Mouse (Mus musculus) cortical plate, adult 2 months (tissue): ENCODE measurements around the gene Commd1. TPM values are rescaled to one million over a fixed set of nuclear protein-coding genes. Genes with fewer than 3 reads are reported as not detected.

Source experiments
- H3K27ac ChIP-seq: fragments of 200-500 bp; 2 replicates; pipeline ENCODE4 v1.5.1; 2012; ENCODE audit warnings: low read length, control low read depth, inconsistent platforms; ENCODE audit not compliant: insufficient read depth
- H3K4me1 ChIP-seq: fragments of 200-500 bp; 2 replicates; pipeline ENCODE4 v1.6.1; 2011; ENCODE audit warnings: low read length; ENCODE audit not compliant: control insufficient read depth, insufficient read depth
- H3K4me3 ChIP-seq: fragments of 200-500 bp; 2 replicates; pipeline ENCODE4 v1.5.1; 2011; ENCODE audit warnings: mild to moderate bottlenecking, low read length, control low read depth; ENCODE audit not compliant: insufficient read depth
- CTCF ChIP-seq: fragments of 200-500 bp; IDR thresholded peaks from 2 replicates; pipeline ENCODE4 v1.5.1; 2011; ENCODE audit warnings: mild to moderate bottlenecking, control low read depth, low read length; ENCODE audit not compliant: insufficient read depth; ENCODE audit errors: extremely low read depth
- POLR2A ChIP-seq: fragments of 200-500 bp; IDR thresholded peaks from 2 replicates; pipeline ENCODE4 v1.6.1; 2011; ENCODE audit warnings: mild to moderate bottlenecking, low read length, control low read depth; ENCODE audit not compliant: insufficient read depth; ENCODE audit errors: extremely low read depth
- polyA plus RNA-seq: library from polyadenylated mRNA; depleted of rRNA; stranded (reverse); fragments of >200 nt; gene quantifications from 2 replicates; pipeline ENCODE4 v1.2.3, GENCODE M21; 2012

Gene Commd1
- polyA plus RNA-seq, 1 experiment = 39.4 TPM

- H3K4me1 ChIP-seq = peaks cover 2% of the 10 kb centered on the region; the same call in 1 of the 2 replicates
- H3K4me3 ChIP-seq = no peak overlapping the region
- no peak overlapping the region for H3K27ac ChIP-seq
- TF ChIP-seq POLR2A = no peak
- TF ChIP-seq CTCF = no peak
Observed at GRCm38 (mm10) chr11:22994271-22994670, 12.1 kb upstream of the Commd1 start.

- TF ChIP-seq CTCF = no peak
- TF ChIP-seq POLR2A = no peak
- H3K4me3 ChIP-seq = peak overlapping the region; percentile 52
- H3K27ac ChIP-seq = no peak overlapping the region
- peaks cover 2% of the 10 kb centered on the region; the same call in 1 of the 2 replicates for H3K4me1 ChIP-seq
Observed at GRCm38 (mm10) chr11:22991218-22991835, 9.1 kb upstream of the Commd1 start.

GRCm38 (mm10) chr11:22990393-22991126 lies 8.4 kb upstream of the Commd1 start, which contains the start of gene Cct4:
TSS of gene Cct4 (plus strand) at chr11:22990519.
- H3K4me3 ChIP-seq = peak within 1 kb of the TSS; percentile 52
- H3K4me1 ChIP-seq = peaks cover 2% of the 10 kb centered on the region; the same call in 1 of the 2 replicates

GRCm38 (mm10) chr11:22989786-22990185 lies 7.6 kb upstream of the Commd1 start:
- Histone ChIP-seq H3K4me3 (peak overlapping the region; percentile 52), H3K27ac (no peak overlapping the region), H3K4me1 (peaks cover 2% of the 10 kb centered on the region; the same call in 1 of the 2 replicates)
- TF ChIP-seq CTCF (no peak), POLR2A (no peak)

More at GRCm38 (mm10) chr11:22990393-22991126, 8.4 kb upstream of the Commd1 start, which contains the start of gene Cct4:
- TF ChIP-seq CTCF (no peak), POLR2A (peak; percentile 83; the same call in 1 of the 2 replicates)
- peak within 1 kb of the TSS; percentile 49 for H3K27ac ChIP-seq

GRCm38 (mm10) chr11:22987357-22987756 lies 5.2 kb upstream of the Commd1 start:
- no peak overlapping the region for H3K27ac ChIP-seq
- TF ChIP-seq POLR2A (no peak), CTCF (peak; percentile 81)
- peaks cover 2% of the 10 kb centered on the region; the same call in 1 of the 2 replicates for H3K4me1 ChIP-seq
- no peak overlapping the region for H3K4me3 ChIP-seq

GRCm38 (mm10) chr11:22985510-22985909 lies 3.3 kb upstream of the Commd1 start:
- peaks cover 4% of the 10 kb centered on the region for H3K4me1 ChIP-seq
- TF ChIP-seq CTCF = no peak
- H3K27ac ChIP-seq = no peak overlapping the region
- no peak overlapping the region for H3K4me3 ChIP-seq

GRCm38 (mm10) chr11:22982846-22983245 lies 664 bp upstream of the Commd1 start:
- Histone ChIP-seq H3K27ac (no peak overlapping the region), H3K4me3 (no peak overlapping the region)
- TF ChIP-seq POLR2A = no peak
- TF ChIP-seq CTCF = no peak

GRCm38 (mm10) chr11:22981543-22981950 lies 635 bp downstream of the Commd1 start:
- H3K4me1 ChIP-seq = peaks cover 8% of the 10 kb centered on the region
- H3K27ac ChIP-seq = peak overlapping the region; percentile 20
- TF ChIP-seq CTCF = no peak
- no peak for TF ChIP-seq POLR2A
- peak overlapping the region; percentile 62 for H3K4me3 ChIP-seq

More at GRCm38 (mm10) chr11:22982846-22983245, 664 bp upstream of the Commd1 start:
- peaks cover 8% of the 10 kb centered on the region for H3K4me1 ChIP-seq

- no peak overlapping the region for H3K27ac ChIP-seq
- no peak for TF ChIP-seq CTCF
- TF ChIP-seq POLR2A = no peak
- peak overlapping the region; percentile 62 for H3K4me3 ChIP-seq
- peaks cover 8% of the 10 kb centered on the region for H3K4me1 ChIP-seq
Observed at GRCm38 (mm10) chr11:22981041-22981440, 1.1 kb downstream of the Commd1 start.
